Mouse (Mus musculus) thymus, adult 2 months (tissue): Measurements from ENCODE around the gene Arhgef28.

Experiments
- CTCF ChIP-seq: fragments of 200-500 bp; IDR thresholded peaks from 2 replicates; pipeline ENCODE4 v1.5.1; 2012; ENCODE audit warnings: mild to moderate bottlenecking, control low read depth, low read length, moderate library complexity, borderline replicate concordance; ENCODE audit not compliant: control insufficient read depth, poor library complexity, insufficient read depth; ENCODE audit errors: extremely low read depth
- POLR2A ChIP-seq: fragments of 200-500 bp; IDR thresholded peaks from 2 replicates; pipeline ENCODE4 v1.6.1; 2012; ENCODE audit warnings: mild to moderate bottlenecking, low read length, control low read depth, moderate library complexity; ENCODE audit not compliant: control insufficient read depth, poor library complexity, insufficient read depth; ENCODE audit errors: extremely low read depth

- no peak for TF ChIP-seq POLR2A
- TF ChIP-seq CTCF = no peak
Observed at GRCm38 (mm10) chr13:98125666-98126065, 80.6 kb downstream of the Arhgef28 start.
